Mouse (Mus musculus): Measurements from ENCODE around the gene Pkd1l1.

- TF ChIP-seq POLR2A (IDR thresholded peaks at IDR 0.05; ENCODE audit: extremely low read depth, insufficient read depth, low read length) (no peak), CTCF (IDR thresholded peaks at IDR 0.05; ENCODE audit: low read depth, low read length) (no peak)
Observed at GRCm38 (mm10) chr11:8973166-8973565, at the start of gene Pkd1l1.
